Mouse (Mus musculus): ENCODE results near the gene Gnat2. TPM values are rescaled to one million over a fixed set of nuclear protein-coding genes. Genes with fewer than 3 reads are reported as not detected.

Gene Gnat2
- polyA plus RNA-seq, 1 experiment, result 3.2 TPM

- TF ChIP-seq CTCF (IDR thresholded peaks at IDR 0.05; ENCODE audit: low read depth, low read length) (no peak), EP300 (IDR thresholded peaks at IDR 0.05; ENCODE audit: insufficient read depth, low read depth, low read length) (no peak), POLR2A (IDR thresholded peaks at IDR 0.05; ENCODE audit: insufficient read depth, low read length) (no peak)
- Histone ChIP-seq H3K27me3 (ENCODE audit: control insufficient read depth, insufficient read depth, low read length, poor library complexity, severe bottlenecking) (no peaks in the 10 kb centered on the region), H3K4me1 (ENCODE audit: control insufficient read depth, insufficient read depth, low read length) (no peaks in the 10 kb centered on the region), H3K9me3 (replicated peaks; ENCODE audit: control insufficient read depth, insufficient read depth, low read length, poor library complexity, severe bottlenecking) (no peaks in the 10 kb centered on the region), H3K27ac (ENCODE audit: insufficient read depth, low read length) (no peak overlapping the region), H3K4me3 (ENCODE audit: low read depth, low read length) (no peak overlapping the region), H3K9ac (ENCODE audit: low read depth, poor library complexity, severe bottlenecking) (no peak overlapping the region), H3K36me3 (ENCODE audit: control insufficient read depth, insufficient read depth, low read length, poor library complexity, severe bottlenecking) (no peaks in the 10 kb centered on the region)
Observed at GRCm38 (mm10) chr3:108069231-108069870, 23.2 kb upstream of the Gnat2 start.

GRCm38 (mm10) chr3:108070295-108071293 is 22.0 kb upstream of the Gnat2 start:
- H3K27ac ChIP-seq (ENCODE audit: insufficient read depth, low read length), result no peak overlapping the region
- H3K27me3 ChIP-seq (ENCODE audit: control insufficient read depth, insufficient read depth, low read length, poor library complexity, severe bottlenecking), result no peaks in the 10 kb centered on the region
- no peak overlapping the region for H3K4me3 ChIP-seq (ENCODE audit: low read depth, low read length)
- TF ChIP-seq EP300 (IDR thresholded peaks at IDR 0.05; ENCODE audit: insufficient read depth, low read depth, low read length) (no peak), POLR2A (IDR thresholded peaks at IDR 0.05; ENCODE audit: insufficient read depth, low read length) (no peak), CTCF (IDR thresholded peaks at IDR 0.05; ENCODE audit: low read depth, low read length) (peak; percentile 82)
- H3K4me1 ChIP-seq (ENCODE audit: control insufficient read depth, insufficient read depth, low read length), result no peaks in the 10 kb centered on the region
- H3K36me3 ChIP-seq (ENCODE audit: control insufficient read depth, insufficient read depth, low read length, poor library complexity, severe bottlenecking), result no peaks in the 10 kb centered on the region
- H3K9me3 ChIP-seq (replicated peaks; ENCODE audit: control insufficient read depth, insufficient read depth, low read length, poor library complexity, severe bottlenecking), result no peaks in the 10 kb centered on the region
- no peak overlapping the region for H3K9ac ChIP-seq (ENCODE audit: low read depth, poor library complexity, severe bottlenecking)

GRCm38 (mm10) chr3:108072983-108073569 is 19.5 kb upstream of the Gnat2 start:
- TF ChIP-seq CTCF (IDR thresholded peaks at IDR 0.05; ENCODE audit: low read depth, low read length) (no peak), POLR2A (IDR thresholded peaks at IDR 0.05; ENCODE audit: insufficient read depth, low read length) (no peak), EP300 (IDR thresholded peaks at IDR 0.05; ENCODE audit: insufficient read depth, low read depth, low read length) (no peak)
- no peak overlapping the region for H3K9ac ChIP-seq (ENCODE audit: low read depth, poor library complexity, severe bottlenecking)
- no peak overlapping the region for H3K4me3 ChIP-seq (ENCODE audit: low read depth, low read length)
- H3K9me3 ChIP-seq (replicated peaks; ENCODE audit: control insufficient read depth, insufficient read depth, low read length, poor library complexity, severe bottlenecking), result no peaks in the 10 kb centered on the region
- peaks cover 13% of the 10 kb centered on the region; the same call in 1 of the 2 replicates for H3K36me3 ChIP-seq (ENCODE audit: control insufficient read depth, insufficient read depth, low read length, poor library complexity, severe bottlenecking)
- H3K4me1 ChIP-seq (ENCODE audit: control insufficient read depth, insufficient read depth, low read length), result no peaks in the 10 kb centered on the region
- H3K27me3 ChIP-seq (ENCODE audit: control insufficient read depth, insufficient read depth, low read length, poor library complexity, severe bottlenecking), result no peaks in the 10 kb centered on the region
- no peak overlapping the region for H3K27ac ChIP-seq (ENCODE audit: insufficient read depth, low read length)

GRCm38 (mm10) chr3:108076836-108077235 is 15.8 kb upstream of the Gnat2 start:
- H3K27ac ChIP-seq (ENCODE audit: insufficient read depth, low read length), result no peak overlapping the region
- no peaks in the 10 kb centered on the region for H3K27me3 ChIP-seq (ENCODE audit: control insufficient read depth, insufficient read depth, low read length, poor library complexity, severe bottlenecking)
- H3K4me3 ChIP-seq (ENCODE audit: low read depth, low read length), result no peak overlapping the region

GRCm38 (mm10) chr3:108081681-108082080 is 10.9 kb upstream of the Gnat2 start:
- Histone ChIP-seq H3K4me1 (ENCODE audit: control insufficient read depth, insufficient read depth, low read length) (no peaks in the 10 kb centered on the region), H3K9ac (ENCODE audit: low read depth, poor library complexity, severe bottlenecking) (no peak overlapping the region), H3K4me3 (ENCODE audit: low read depth, low read length) (no peak overlapping the region), H3K9me3 (replicated peaks; ENCODE audit: control insufficient read depth, insufficient read depth, low read length, poor library complexity, severe bottlenecking) (no peaks in the 10 kb centered on the region), H3K27me3 (ENCODE audit: control insufficient read depth, insufficient read depth, low read length, poor library complexity, severe bottlenecking) (no peaks in the 10 kb centered on the region), H3K36me3 (ENCODE audit: control insufficient read depth, insufficient read depth, low read length, poor library complexity, severe bottlenecking) (peaks cover 11% of the 10 kb centered on the region; the same call in 1 of the 2 replicates), H3K27ac (ENCODE audit: insufficient read depth, low read length) (no peak overlapping the region)
- TF ChIP-seq EP300 (IDR thresholded peaks at IDR 0.05; ENCODE audit: insufficient read depth, low read depth, low read length), result no peak
- TF ChIP-seq POLR2A (IDR thresholded peaks at IDR 0.05; ENCODE audit: insufficient read depth, low read length), result no peak
- no peak for TF ChIP-seq CTCF (IDR thresholded peaks at IDR 0.05; ENCODE audit: low read depth, low read length)

More at GRCm38 (mm10) chr3:108076836-108077235, 15.8 kb upstream of the Gnat2 start:
- Histone ChIP-seq H3K9ac (ENCODE audit: low read depth, poor library complexity, severe bottlenecking) (no peak overlapping the region), H3K9me3 (replicated peaks; ENCODE audit: control insufficient read depth, insufficient read depth, low read length, poor library complexity, severe bottlenecking) (no peaks in the 10 kb centered on the region), H3K4me1 (ENCODE audit: control insufficient read depth, insufficient read depth, low read length) (no peaks in the 10 kb centered on the region), H3K36me3 (ENCODE audit: control insufficient read depth, insufficient read depth, low read length, poor library complexity, severe bottlenecking) (peaks cover 17% of the 10 kb centered on the region; the same call in 1 of the 2 replicates)
- no peak for TF ChIP-seq CTCF (IDR thresholded peaks at IDR 0.05; ENCODE audit: low read depth, low read length)
- no peak for TF ChIP-seq POLR2A (IDR thresholded peaks at IDR 0.05; ENCODE audit: insufficient read depth, low read length)
- TF ChIP-seq EP300 (IDR thresholded peaks at IDR 0.05; ENCODE audit: insufficient read depth, low read depth, low read length), result no peak

Measured in ES-Bruce4 (cell line).